Mouse (Mus musculus): ENCODE results near the gene Tcaim. TPM values are rescaled to one million over a fixed set of nuclear protein-coding genes. Genes with fewer than 3 reads are reported as not detected.

Gene Tcaim
- total and polyA plus RNA-seq, 2 experiments: 5.5 to 14.2 TPM

- no peaks in the 10 kb centered on the region for H3K27me3 ChIP-seq (ENCODE audit: control insufficient read depth, insufficient read depth, low read length)
- TF ChIP-seq POLR2A (IDR thresholded peaks at IDR 0.05; ENCODE audit: extremely low read depth, insufficient read depth, low read length) (no peak), CTCF (IDR thresholded peaks at IDR 0.05; ENCODE audit: low read depth, low read length) (no peak)
- WGBS: 31% methylated on average over 4 of the region's 4 CpGs
- no peaks in the 10 kb centered on the region for H3K79me2 ChIP-seq (ENCODE audit: control insufficient read depth, insufficient read depth, low read length)
- H3K4me3 ChIP-seq (ENCODE audit: insufficient read depth, low read depth, low read length): no peak overlapping the region
- no peak overlapping the region for H3K27ac ChIP-seq (replicated peaks; ENCODE audit: insufficient read depth, low read depth, low read length)
- H3K36me3 ChIP-seq (ENCODE audit: control insufficient read depth, insufficient read depth, low read length): peaks cover 54% of the 10 kb centered on the region
- H3K9ac ChIP-seq (ENCODE audit: low read depth, low read length): no peak overlapping the region
- no peaks in the 10 kb centered on the region for H3K4me1 ChIP-seq (ENCODE audit: control insufficient read depth, insufficient read depth, low read length)
- DNase-seq (ENCODE audit: extremely low read depth, low read depth, low spot score): peak; percentile 69
Observed at GRCm38 (mm10) chr9:122826743-122827142, 21.4 kb downstream of the Tcaim start.

GRCm38 (mm10) chr9:122829826-122830380, 24.6 kb downstream of the Tcaim start:
- WGBS: 70% methylated on average over 4 of the region's 4 CpGs
- H3K27me3 ChIP-seq (ENCODE audit: control insufficient read depth, insufficient read depth, low read length): no peaks in the 10 kb centered on the region
- no peak overlapping the region for H3K4me3 ChIP-seq (ENCODE audit: insufficient read depth, low read depth, low read length)
- no peak for DNase-seq (ENCODE audit: extremely low read depth, low read depth, low spot score)
- H3K36me3 ChIP-seq (ENCODE audit: control insufficient read depth, insufficient read depth, low read length): peaks cover 56% of the 10 kb centered on the region
- no peaks in the 10 kb centered on the region for H3K4me1 ChIP-seq (ENCODE audit: control insufficient read depth, insufficient read depth, low read length)
- no peak for TF ChIP-seq POLR2A (IDR thresholded peaks at IDR 0.05; ENCODE audit: extremely low read depth, insufficient read depth, low read length)
- no peak for TF ChIP-seq CTCF (IDR thresholded peaks at IDR 0.05; ENCODE audit: low read depth, low read length)
- H3K9ac ChIP-seq (ENCODE audit: low read depth, low read length): no peak overlapping the region
- no peaks in the 10 kb centered on the region for H3K79me2 ChIP-seq (ENCODE audit: control insufficient read depth, insufficient read depth, low read length)
- no peak overlapping the region for H3K27ac ChIP-seq (replicated peaks; ENCODE audit: insufficient read depth, low read depth, low read length)

- Histone ChIP-seq H3K27me3 (ENCODE audit: control insufficient read depth, insufficient read depth, low read length) (no peaks in the 10 kb centered on the region), H3K4me1 (ENCODE audit: control insufficient read depth, insufficient read depth, low read length) (no peaks in the 10 kb centered on the region), H3K36me3 (ENCODE audit: control insufficient read depth, insufficient read depth, low read length) (peaks cover 32% of the 10 kb centered on the region), H3K27ac (replicated peaks; ENCODE audit: insufficient read depth, low read depth, low read length) (no peak overlapping the region), H3K9ac (ENCODE audit: low read depth, low read length) (no peak overlapping the region), H3K79me2 (ENCODE audit: control insufficient read depth, insufficient read depth, low read length) (no peaks in the 10 kb centered on the region), H3K4me3 (ENCODE audit: insufficient read depth, low read depth, low read length) (no peak overlapping the region)
- WGBS: 92% methylated on average over 9 of the region's 9 CpGs
- DNase-seq (ENCODE audit: extremely low read depth, low read depth, low spot score): no peak
- no peak for TF ChIP-seq POLR2A (IDR thresholded peaks at IDR 0.05; ENCODE audit: extremely low read depth, insufficient read depth, low read length)
- no peak for TF ChIP-seq CTCF (IDR thresholded peaks at IDR 0.05; ENCODE audit: low read depth, low read length)
Observed at GRCm38 (mm10) chr9:122836126-122836525, 30.8 kb downstream of the Tcaim start.

- no peaks in the 10 kb centered on the region for H3K27me3 ChIP-seq (ENCODE audit: control insufficient read depth, insufficient read depth, low read length)
- H3K9ac ChIP-seq (ENCODE audit: low read depth, low read length): no peak overlapping the region
- H3K79me2 ChIP-seq (ENCODE audit: control insufficient read depth, insufficient read depth, low read length): no peaks in the 10 kb centered on the region
- DNase-seq (ENCODE audit: extremely low read depth, low read depth, low spot score): no peak
- H3K36me3 ChIP-seq (ENCODE audit: control insufficient read depth, insufficient read depth, low read length): peaks cover 29% of the 10 kb centered on the region
- no peak overlapping the region for H3K27ac ChIP-seq (replicated peaks; ENCODE audit: insufficient read depth, low read depth, low read length)
- no peak overlapping the region for H3K4me3 ChIP-seq (ENCODE audit: insufficient read depth, low read depth, low read length)
- no peaks in the 10 kb centered on the region for H3K4me1 ChIP-seq (ENCODE audit: control insufficient read depth, insufficient read depth, low read length)
- WGBS: 79% methylated on average over 6 of the region's 6 CpGs
- no peak for TF ChIP-seq CTCF (IDR thresholded peaks at IDR 0.05; ENCODE audit: low read depth, low read length)
- TF ChIP-seq POLR2A (IDR thresholded peaks at IDR 0.05; ENCODE audit: extremely low read depth, insufficient read depth, low read length): no peak
Observed at GRCm38 (mm10) chr9:122836790-122837189, 31.5 kb downstream of the Tcaim start.

GRCm38 (mm10) chr9:122837216-122837615, 31.9 kb downstream of the Tcaim start:
- H3K79me2 ChIP-seq (ENCODE audit: control insufficient read depth, insufficient read depth, low read length): no peaks in the 10 kb centered on the region
- H3K4me1 ChIP-seq (ENCODE audit: control insufficient read depth, insufficient read depth, low read length): no peaks in the 10 kb centered on the region
- no peak overlapping the region for H3K9ac ChIP-seq (ENCODE audit: low read depth, low read length)
- no peak overlapping the region for H3K4me3 ChIP-seq (ENCODE audit: insufficient read depth, low read depth, low read length)
- TF ChIP-seq POLR2A (IDR thresholded peaks at IDR 0.05; ENCODE audit: extremely low read depth, insufficient read depth, low read length) (no peak), CTCF (IDR thresholded peaks at IDR 0.05; ENCODE audit: low read depth, low read length) (no peak)
- H3K27me3 ChIP-seq (ENCODE audit: control insufficient read depth, insufficient read depth, low read length): no peaks in the 10 kb centered on the region
- DNase-seq (ENCODE audit: extremely low read depth, low read depth, low spot score): no peak
- H3K36me3 ChIP-seq (ENCODE audit: control insufficient read depth, insufficient read depth, low read length): peaks cover 28% of the 10 kb centered on the region
- 96% methylated on average over 4 of the region's 4 CpGs for WGBS
- no peak overlapping the region for H3K27ac ChIP-seq (replicated peaks; ENCODE audit: insufficient read depth, low read depth, low read length)

GRCm38 (mm10) chr9:122837680-122838079, 32.3 kb downstream of the Tcaim start:
- Histone ChIP-seq H3K79me2 (ENCODE audit: control insufficient read depth, insufficient read depth, low read length) (no peaks in the 10 kb centered on the region), H3K27me3 (ENCODE audit: control insufficient read depth, insufficient read depth, low read length) (no peaks in the 10 kb centered on the region), H3K9ac (ENCODE audit: low read depth, low read length) (no peak overlapping the region), H3K27ac (replicated peaks; ENCODE audit: insufficient read depth, low read depth, low read length) (no peak overlapping the region), H3K4me3 (ENCODE audit: insufficient read depth, low read depth, low read length) (no peak overlapping the region), H3K4me1 (ENCODE audit: control insufficient read depth, insufficient read depth, low read length) (no peaks in the 10 kb centered on the region), H3K36me3 (ENCODE audit: control insufficient read depth, insufficient read depth, low read length) (peaks cover 25% of the 10 kb centered on the region)
- TF ChIP-seq POLR2A (IDR thresholded peaks at IDR 0.05; ENCODE audit: extremely low read depth, insufficient read depth, low read length) (no peak), CTCF (IDR thresholded peaks at IDR 0.05; ENCODE audit: low read depth, low read length) (peak; percentile 18; the same call in 1 of the 2 replicates)
- DNase-seq (ENCODE audit: extremely low read depth, low read depth, low spot score): no peak
- 53% methylated on average over 16 of the region's 16 CpGs for WGBS
